Mouse (Mus musculus): Measurements from ENCODE around the gene Asb8. TPM values are rescaled to one million over a fixed set of nuclear protein-coding genes. Genes with fewer than 3 reads are reported as not detected.

The Asb8 gene
- polyA plus RNA-seq, 1 experiment = 18.8 TPM

- H3K4me1 ChIP-seq (ENCODE audit: control insufficient read depth, insufficient read depth, insufficient read length) = peaks cover 7% of the 10 kb centered on the region
- H3K27me3 ChIP-seq (ENCODE audit: control insufficient read depth, insufficient read depth, low read length) = peaks cover 19% of the 10 kb centered on the region
- no peaks in the 10 kb centered on the region for H3K36me3 ChIP-seq (ENCODE audit: control insufficient read depth, insufficient read depth, low read length)
- TF ChIP-seq CTCF (IDR thresholded peaks at IDR 0.05; ENCODE audit: extremely low read depth, insufficient read depth, insufficient read length, insufficient replicate concordance) (no peak), POLR2A (IDR thresholded peaks at IDR 0.05; ENCODE audit: low read depth, low read length) (no peak)
- H3K4me3 ChIP-seq (ENCODE audit: extremely low read depth, insufficient read depth, insufficient read length) = no peak overlapping the region
- H3K27ac ChIP-seq (ENCODE audit: insufficient read depth, low read length) = no peak overlapping the region
- DNase-seq (ENCODE audit: low read depth in 1 of 2, low spot score in 2 of 2) = no peak
- 7% methylated on average over 19 of the region's 19 CpGs for WGBS
Observed at GRCm38 (mm10) chr15:98168622-98169004, 3.2 kb upstream of the Asb8 start.

- WGBS = 6% methylated on average over 69 of the region's 69 CpGs
- Histone ChIP-seq H3K27ac (ENCODE audit: insufficient read depth, low read length) (no peak overlapping the region), H3K36me3 (ENCODE audit: control insufficient read depth, insufficient read depth, low read length) (no peaks in the 10 kb centered on the region), H3K4me1 (ENCODE audit: control insufficient read depth, insufficient read depth, insufficient read length) (peaks cover 7% of the 10 kb centered on the region), H3K27me3 (ENCODE audit: control insufficient read depth, insufficient read depth, low read length) (peaks cover 19% of the 10 kb centered on the region), H3K4me3 (ENCODE audit: extremely low read depth, insufficient read depth, insufficient read length) (peak overlapping the region; percentile 44; the same call in 1 of the 2 replicates)
- peak; percentile 54 to 66 for DNase-seq (ENCODE audit: low read depth in 1 of 2, low spot score in 2 of 2)
- TF ChIP-seq POLR2A (IDR thresholded peaks at IDR 0.05; ENCODE audit: low read depth, low read length) (no peak), CTCF (IDR thresholded peaks at IDR 0.05; ENCODE audit: extremely low read depth, insufficient read depth, insufficient read length, insufficient replicate concordance) (no peak)
Observed at GRCm38 (mm10) chr15:98167645-98168621, 2.5 kb upstream of the Asb8 start.

- WGBS = 7% methylated on average over 18 of the region's 18 CpGs
- TF ChIP-seq POLR2A (IDR thresholded peaks at IDR 0.05; ENCODE audit: low read depth, low read length) (no peak), CTCF (IDR thresholded peaks at IDR 0.05; ENCODE audit: extremely low read depth, insufficient read depth, insufficient read length, insufficient replicate concordance) (no peak)
- peak within 1 kb of the TSS; percentile 44; the same call in 1 of the 2 replicates for H3K4me3 ChIP-seq (ENCODE audit: extremely low read depth, insufficient read depth, insufficient read length)
- H3K36me3 ChIP-seq (ENCODE audit: control insufficient read depth, insufficient read depth, low read length) = no peaks in the 10 kb centered on the region
- H3K27me3 ChIP-seq (ENCODE audit: control insufficient read depth, insufficient read depth, low read length) = peaks cover 19% of the 10 kb centered on the region
- no peak for DNase-seq (ENCODE audit: low read depth in 1 of 2, low spot score in 2 of 2)
- peaks cover 7% of the 10 kb centered on the region for H3K4me1 ChIP-seq (ENCODE audit: control insufficient read depth, insufficient read depth, insufficient read length)
- H3K27ac ChIP-seq (ENCODE audit: insufficient read depth, low read length) = no peak within 1 kb of the TSS
Observed at GRCm38 (mm10) chr15:98166963-98167644, 1.7 kb upstream of the Asb8 start, which contains the start of gene Ccdc184. TSS of gene Ccdc184 (plus strand) at chr15:98167158.

GRCm38 (mm10) chr15:98162561-98162960 is 2.9 kb downstream of the Asb8 start:
- peaks cover 6% of the 10 kb centered on the region for H3K27me3 ChIP-seq (ENCODE audit: control insufficient read depth, insufficient read depth, low read length)
- no peaks in the 10 kb centered on the region for H3K36me3 ChIP-seq (ENCODE audit: control insufficient read depth, insufficient read depth, low read length)
- 75% methylated on average over 4 of the region's 4 CpGs for WGBS
- H3K27ac ChIP-seq (ENCODE audit: insufficient read depth, low read length) = no peak overlapping the region
- H3K4me1 ChIP-seq (ENCODE audit: control insufficient read depth, insufficient read depth, insufficient read length) = peaks cover 4% of the 10 kb centered on the region
- DNase-seq (ENCODE audit: low read depth in 1 of 2, low spot score in 2 of 2) = no peak
- no peak overlapping the region for H3K4me3 ChIP-seq (ENCODE audit: extremely low read depth, insufficient read depth, insufficient read length)
- TF ChIP-seq CTCF (IDR thresholded peaks at IDR 0.05; ENCODE audit: extremely low read depth, insufficient read depth, insufficient read length, insufficient replicate concordance) (no peak), POLR2A (IDR thresholded peaks at IDR 0.05; ENCODE audit: low read depth, low read length) (no peak)

GRCm38 (mm10) chr15:98161026-98161805 is 4.2 kb downstream of the Asb8 start:
- no peaks in the 10 kb centered on the region for H3K27me3 ChIP-seq (ENCODE audit: control insufficient read depth, insufficient read depth, low read length)
- H3K4me1 ChIP-seq (ENCODE audit: control insufficient read depth, insufficient read depth, insufficient read length) = no peaks in the 10 kb centered on the region
- WGBS = 67% methylated on average over 19 of the region's 19 CpGs

GRCm38 (mm10) chr15:98157253-98157652 is 8.2 kb downstream of the Asb8 start:
- Histone ChIP-seq H3K27ac (ENCODE audit: insufficient read depth, low read length) (no peak overlapping the region), H3K4me3 (ENCODE audit: extremely low read depth, insufficient read depth, insufficient read length) (no peak overlapping the region), H3K36me3 (ENCODE audit: control insufficient read depth, insufficient read depth, low read length) (no peaks in the 10 kb centered on the region), H3K27me3 (ENCODE audit: control insufficient read depth, insufficient read depth, low read length) (no peaks in the 10 kb centered on the region), H3K4me1 (ENCODE audit: control insufficient read depth, insufficient read depth, insufficient read length) (no peaks in the 10 kb centered on the region)
- WGBS = 72% methylated on average over 1 of the region's 1 CpGs
- DNase-seq (ENCODE audit: low read depth in 1 of 2, low spot score in 2 of 2) = no peak
- TF ChIP-seq POLR2A (IDR thresholded peaks at IDR 0.05; ENCODE audit: low read depth, low read length) (no peak), CTCF (IDR thresholded peaks at IDR 0.05; ENCODE audit: extremely low read depth, insufficient read depth, insufficient read length, insufficient replicate concordance) (no peak)

More at GRCm38 (mm10) chr15:98161026-98161805, 4.2 kb downstream of the Asb8 start:
- DNase-seq (ENCODE audit: low read depth in 1 of 2, low spot score in 2 of 2) = no peak
- Histone ChIP-seq H3K4me3 (ENCODE audit: extremely low read depth, insufficient read depth, insufficient read length) (no peak overlapping the region), H3K36me3 (ENCODE audit: control insufficient read depth, insufficient read depth, low read length) (no peaks in the 10 kb centered on the region), H3K27ac (ENCODE audit: insufficient read depth, low read length) (no peak overlapping the region)
- TF ChIP-seq POLR2A (IDR thresholded peaks at IDR 0.05; ENCODE audit: low read depth, low read length) = no peak
- TF ChIP-seq CTCF (IDR thresholded peaks at IDR 0.05; ENCODE audit: extremely low read depth, insufficient read depth, insufficient read length, insufficient replicate concordance) = no peak

Measured in spleen, adult 2 months (tissue).